Mouse (Mus musculus) bone marrow, adult 2 months (tissue): ENCODE results near the gene Mrpl45. TPM values are rescaled to one million over a fixed set of nuclear protein-coding genes. Genes with fewer than 3 reads are reported as not detected.

ENCODE experiments used
- H3K27ac ChIP-seq: fragments of 200-500 bp; 2 replicates; pipeline ENCODE4 v1.5.1; 2012; ENCODE audit warnings: low read depth, mild to moderate bottlenecking, control low read depth, inconsistent platforms, low read length; ENCODE audit not compliant: control insufficient read depth, poor library complexity, insufficient read depth
- H3K4me1 ChIP-seq: fragments of 200-500 bp; 2 replicates; pipeline ENCODE4 v1.6.1; 2011; ENCODE audit warnings: low read length; ENCODE audit not compliant: control insufficient read depth, insufficient read depth
- H3K4me3 ChIP-seq: fragments of 200-500 bp; replicated peaks from 2 replicates; pipeline ENCODE3; 2011; ENCODE audit warnings: mild to moderate bottlenecking, low read depth, low read length, control low read depth; ENCODE audit not compliant: control insufficient read depth
- CTCF ChIP-seq: fragments of 200-500 bp; IDR thresholded peaks from 2 replicates; pipeline ENCODE4 v1.5.1; 2011; ENCODE audit warnings: low read length, control low read depth; ENCODE audit not compliant: control insufficient read depth, insufficient read depth
- POLR2A ChIP-seq: fragments of 200-500 bp; IDR thresholded peaks from 2 replicates; pipeline ENCODE4 v1.6.1; 2011; ENCODE audit warnings: low read depth, mild to moderate bottlenecking, control low read depth, low read length, borderline replicate concordance; ENCODE audit not compliant: control insufficient read depth
- WGBS: fragments of 180-500 bp; shearing (Covaris S2); methylation state at CpG from one replicate; pipeline ENCODE4 v1.1.7; 2018; 5-methylcytosine and 5-hydroxymethylcytosine counted together
- polyA plus RNA-seq: library from polyadenylated mRNA; stranded (reverse); fragments of >200 nt; gene quantifications from 2 replicates; pipeline ENCODE4 v1.2.4, GENCODE M21; 2011; ENCODE audit warnings: low replicate concordance; ENCODE audit not compliant: missing spikeins, insufficient read depth, insufficient read length

Gene Mrpl45
- polyA plus RNA-seq, 1 experiment: 16.9 TPM

GRCm38 (mm10) chr11:97361948-97362648, 46.6 kb downstream of the Mrpl45 start, which contains the start of gene Socs7:
Gene Socs7 (plus strand): TSS chr11:97362551.
- Histone ChIP-seq H3K4me3 (peak within 1 kb of the TSS; percentile 74), H3K4me1 (peaks cover 3% of the 10 kb centered on the region; the same call in 1 of the 2 replicates), H3K27ac (peak within 1 kb of the TSS; percentile 67)
- TF ChIP-seq POLR2A (no peak; the same call in 1 of the 2 replicates), CTCF (no peak)
- under 1% methylated on average over 66 of the region's 81 CpGs for WGBS

GRCm38 (mm10) chr11:97362649-97362942, 47.1 kb downstream of the Mrpl45 start:
- under 1% methylated on average over 39 of the region's 39 CpGs for WGBS
- TF ChIP-seq CTCF (no peak), POLR2A (no peak)
- peak overlapping the region; percentile 74 for H3K4me3 ChIP-seq
- peaks cover 3% of the 10 kb centered on the region; the same call in 1 of the 2 replicates for H3K4me1 ChIP-seq
- H3K27ac ChIP-seq: peak overlapping the region; percentile 67

DNA sequence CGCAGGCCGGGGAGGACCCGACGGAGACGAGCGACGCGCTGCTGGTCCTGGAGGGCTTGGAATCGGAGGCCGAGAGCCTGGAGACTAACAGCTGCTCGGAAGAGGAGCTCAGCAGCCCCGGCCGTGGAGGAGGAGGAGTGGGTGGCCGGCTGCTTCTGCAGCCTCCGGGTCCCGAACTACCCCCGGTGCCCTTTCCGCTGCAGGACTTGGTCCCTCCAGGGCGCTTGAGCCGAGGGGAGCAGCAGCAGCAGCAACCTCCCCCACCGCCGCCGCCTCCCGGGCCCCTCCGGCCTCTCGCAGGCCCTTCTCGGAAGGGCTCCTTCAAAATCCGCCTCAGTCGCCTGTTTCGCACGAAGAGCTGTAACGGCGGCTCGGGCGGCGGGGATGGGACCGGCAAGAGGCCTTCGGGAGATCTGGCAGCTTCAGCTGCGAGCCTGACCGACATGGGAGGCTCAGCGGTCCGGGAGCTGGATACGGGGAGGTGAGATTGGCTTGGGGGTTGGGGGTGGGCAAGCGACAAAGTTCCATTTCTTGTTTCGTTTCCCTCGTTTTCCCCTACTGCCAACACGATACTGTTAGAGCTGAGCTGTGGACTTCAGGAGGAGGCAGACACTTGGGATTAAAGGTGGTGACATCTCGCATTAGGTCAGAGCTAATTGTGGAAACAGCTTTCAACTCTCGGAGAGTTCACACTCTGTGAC, 47.6 kb downstream of the Mrpl45 start:
- TF ChIP-seq CTCF: no peak
- no peak for TF ChIP-seq POLR2A
- WGBS: under 1% methylated on average over 49 of the region's 49 CpGs
- peaks cover 3% of the 10 kb centered on the region; the same call in 1 of the 2 replicates for H3K4me1 ChIP-seq
- H3K4me3 ChIP-seq: peak overlapping the region; percentile 74
- peak overlapping the region; percentile 67; the same call in 1 of the 2 replicates for H3K27ac ChIP-seq

- Histone ChIP-seq H3K4me1 (peaks cover 3% of the 10 kb centered on the region; the same call in 1 of the 2 replicates), H3K4me3 (peak overlapping the region; percentile 74), H3K27ac (no peak overlapping the region)
- TF ChIP-seq CTCF: no peak
- TF ChIP-seq POLR2A: no peak
- 5% methylated on average over 7 of the region's 7 CpGs for WGBS
Observed at GRCm38 (mm10) chr11:97363644-97363995, 48.1 kb downstream of the Mrpl45 start.

GRCm38 (mm10) chr11:97365556-97365955, 50.0 kb downstream of the Mrpl45 start:
- Histone ChIP-seq H3K4me1 (peaks cover 3% of the 10 kb centered on the region; the same call in 1 of the 2 replicates), H3K4me3 (no peak overlapping the region), H3K27ac (no peak overlapping the region)
- 55% methylated on average over 1 of the region's 1 CpGs for WGBS
- no peak for TF ChIP-seq POLR2A
- no peak for TF ChIP-seq CTCF

- H3K27ac ChIP-seq: no peak overlapping the region
- 83% methylated on average over 5 of the region's 5 CpGs for WGBS
- TF ChIP-seq POLR2A (no peak), CTCF (no peak)
- peaks cover 1% of the 10 kb centered on the region; the same call in 1 of the 2 replicates for H3K4me1 ChIP-seq
- no peak overlapping the region for H3K4me3 ChIP-seq
Observed at GRCm38 (mm10) chr11:97368501-97368900, 53.0 kb downstream of the Mrpl45 start.

DNA sequence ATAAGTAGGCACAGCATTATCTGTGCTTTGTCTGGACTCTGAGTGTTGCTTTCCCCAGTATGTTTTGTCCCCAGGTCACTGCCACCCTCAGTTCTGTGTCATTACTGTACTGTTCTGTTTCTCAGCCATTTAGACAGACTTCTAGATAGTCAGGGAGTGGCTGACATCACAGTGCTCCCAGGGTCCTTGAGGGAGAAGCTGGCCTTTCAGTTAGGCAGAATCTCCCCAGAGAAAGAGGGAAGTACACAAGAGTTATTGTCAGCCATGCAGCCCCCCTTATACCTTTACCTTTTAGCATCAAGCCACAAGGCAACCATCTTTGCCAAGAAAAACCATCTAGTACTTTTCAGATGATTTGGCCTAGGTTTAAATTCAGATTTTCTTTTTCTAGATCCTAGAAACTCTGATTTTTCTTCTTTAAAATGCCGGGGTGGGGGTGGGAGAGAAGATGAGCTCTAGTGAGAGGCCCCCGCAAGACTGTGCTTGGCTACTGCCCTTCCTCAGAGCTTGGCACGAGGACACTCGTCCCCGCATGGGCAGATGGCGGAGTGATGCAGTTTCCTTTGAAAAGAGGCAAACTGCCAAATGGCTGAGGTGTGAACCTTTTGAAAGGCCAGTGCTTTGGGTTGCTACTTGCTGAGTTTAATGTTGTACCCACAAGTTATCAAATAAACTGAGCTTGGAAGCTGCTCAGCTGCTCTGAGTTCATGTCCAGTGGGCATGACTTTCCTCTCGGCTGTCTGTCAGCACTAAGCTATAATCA, 55.0 kb downstream of the Mrpl45 start:
- TF ChIP-seq POLR2A (no peak), CTCF (no peak)
- 62% methylated on average over 7 of the region's 7 CpGs for WGBS

More for the DNA sequence above, 55.0 kb downstream of the Mrpl45 start:
- no peaks in the 10 kb centered on the region for H3K4me1 ChIP-seq
- no peak overlapping the region for H3K27ac ChIP-seq
- H3K4me3 ChIP-seq: no peak overlapping the region
